Mouse (Mus musculus): ENCODE results near the gene Ddx50.

DNA sequence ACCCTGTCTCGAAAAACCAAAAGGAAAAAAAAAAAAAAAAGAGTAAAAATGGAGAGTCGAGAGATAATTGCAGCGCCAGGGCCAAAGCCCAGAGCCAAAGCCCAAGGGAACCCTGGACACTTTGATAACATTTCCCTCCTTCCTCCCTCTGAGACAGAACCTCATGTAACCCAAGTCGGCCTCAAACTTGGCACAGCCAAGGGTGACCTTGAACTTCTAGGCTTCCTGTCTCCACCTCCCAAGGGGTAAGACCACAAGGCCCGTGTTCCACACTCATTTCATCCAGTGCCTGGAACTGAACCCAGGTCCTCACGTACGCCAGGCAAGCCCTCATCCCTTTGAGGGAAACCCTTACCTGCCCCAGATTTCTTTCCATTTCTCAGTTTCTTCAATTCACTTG lies 5.7 kb upstream of the Ddx50 start:
- TF ChIP-seq CTCF (IDR thresholded peaks at IDR 0.05; ENCODE audit: control insufficient read depth, insufficient read depth, insufficient replicate concordance, low read depth, low read length) (no peak), POLR2A (IDR thresholded peaks at IDR 0.05; ENCODE audit: control insufficient read depth, low read depth, low read length) (no peak; the same call in 1 of the 2 replicates)
